Mouse (Mus musculus) thymus, postnatal 25 days (tissue): ENCODE measurements around the gene Zbtb45.

ENCODE experiments used
- DNase-seq: peaks from one replicate; pipeline ENCODE4 v3.0.0; 2022

Gene Zbtb45

GRCm38 (mm10) chr7:12995862-12996261, 14.0 kb downstream of the Zbtb45 start:
- DNase-seq: no peak

GRCm38 (mm10) chr7:12993148-12993547, 16.7 kb downstream of the Zbtb45 start:
- DNase-seq: no peak

GRCm38 (mm10) chr7:12992222-12992621, 17.6 kb downstream of the Zbtb45 start:
- peak; percentile 50 for DNase-seq

GRCm38 (mm10) chr7:12987409-12988189, 22.2 kb downstream of the Zbtb45 start:
- peak; percentile 30 for DNase-seq

GRCm38 (mm10) chr7:12986906-12987305, 22.9 kb downstream of the Zbtb45 start:
- no peak for DNase-seq

- no peak for DNase-seq
Observed at GRCm38 (mm10) chr7:12985724-12986123, 24.1 kb downstream of the Zbtb45 start.

GRCm38 (mm10) chr7:12980291-12980690, 29.5 kb downstream of the Zbtb45 start:
- DNase-seq: no peak

- DNase-seq: no peak
Observed at GRCm38 (mm10) chr7:12979776-12980175, 30.1 kb downstream of the Zbtb45 start.

GRCm38 (mm10) chr7:12978931-12979722, 30.7 kb downstream of the Zbtb45 start:
- DNase-seq: no peak

- peak; percentile 97 for DNase-seq
Observed at GRCm38 (mm10) chr7:12977682-12978389, 32.0 kb downstream of the Zbtb45 start, which contains the start of gene Zfp446. Gene Zfp446 (plus strand): TSS chr7:12977848.

GRCm38 (mm10) chr7:12970906-12971305, 38.9 kb downstream of the Zbtb45 start:
- no peak for DNase-seq

- peak; percentile 73 for DNase-seq
Observed at GRCm38 (mm10) chr7:12966104-12966845, 43.6 kb downstream of the Zbtb45 start.

GRCm38 (mm10) chr7:12965678-12966091, 44.1 kb downstream of the Zbtb45 start, which contains the start of gene Zfp324:
Gene Zfp324 (plus strand): TSS chr7:12965838.
- peak; percentile 89 for DNase-seq

GRCm38 (mm10) chr7:12961511-12962141, 48.2 kb downstream of the Zbtb45 start:
- peak; percentile 75 for DNase-seq

GRCm38 (mm10) chr7:12959718-12960117, 50.1 kb downstream of the Zbtb45 start:
- no peak for DNase-seq

- no peak for DNase-seq
Observed at GRCm38 (mm10) chr7:12958948-12959347, 50.9 kb downstream of the Zbtb45 start.

GRCm38 (mm10) chr7:12957511-12957910, 52.3 kb downstream of the Zbtb45 start:
- no peak for DNase-seq

- no peak for DNase-seq
Observed at GRCm38 (mm10) chr7:12954896-12955295, 54.9 kb downstream of the Zbtb45 start.
